Mouse (Mus musculus): Measurements from ENCODE around the gene Msrb3.

The Msrb3 gene

GRCm38 (mm10) chr10:120898785-120899762, at the start of gene Msrb3:
TSS of gene Msrb3 (minus strand) at chr10:120899101.
- peak; percentile 74 for DNase-seq (ENCODE audit: low read depth, low spot score)

- DNase-seq (ENCODE audit: low read depth, low spot score), result no peak
Observed at GRCm38 (mm10) chr10:120948461-120948860, 49.6 kb upstream of the Msrb3 start.

DNA sequence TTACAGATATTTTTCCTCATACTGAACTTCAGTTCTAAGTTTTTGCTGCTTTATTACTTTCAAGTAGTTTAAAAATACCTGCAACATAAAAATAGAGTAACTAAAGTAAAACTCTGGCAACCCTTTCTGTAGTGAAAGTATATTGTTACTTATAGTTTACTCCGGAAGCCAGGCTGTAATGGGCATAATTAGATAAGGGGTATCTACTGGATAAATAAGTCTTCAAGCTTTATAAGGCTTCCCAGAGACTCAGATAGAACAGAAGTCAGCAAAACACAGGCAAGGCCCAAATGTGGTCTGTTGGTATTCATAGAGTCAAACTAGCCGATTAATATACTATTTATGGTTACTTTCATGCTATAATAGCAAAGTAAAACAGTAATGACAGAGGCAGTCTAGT, 48.9 kb upstream of the Msrb3 start:
- no peak for DNase-seq (ENCODE audit: low read depth, low spot score)

GRCm38 (mm10) chr10:120946847-120947246, 47.9 kb upstream of the Msrb3 start:
- no peak for DNase-seq (ENCODE audit: low read depth, low spot score)

DNA sequence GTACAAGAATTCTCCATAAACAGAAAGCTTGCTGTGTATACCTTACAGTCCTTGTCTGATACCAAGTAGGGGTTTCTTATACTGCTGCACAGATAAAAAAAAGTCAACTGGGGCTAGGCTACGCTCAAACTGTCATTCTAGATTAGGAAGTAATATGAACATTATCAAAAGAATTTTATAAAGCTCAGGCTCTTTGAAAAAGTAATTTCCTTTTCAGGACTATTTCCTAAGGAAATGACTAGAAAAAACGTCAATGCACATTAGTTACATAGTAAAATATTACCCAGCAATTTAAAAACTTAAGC, 40.0 kb upstream of the Msrb3 start:
- no peak for DNase-seq (ENCODE audit: low read depth, low spot score)

GRCm38 (mm10) chr10:120938077-120938903, 39.4 kb upstream of the Msrb3 start:
- peak; percentile 75 for DNase-seq (ENCODE audit: low read depth, low spot score)

- peak; percentile 23 for DNase-seq (ENCODE audit: low read depth, low spot score)
Observed at GRCm38 (mm10) chr10:120929536-120929935, 30.6 kb upstream of the Msrb3 start.

- no peak for DNase-seq (ENCODE audit: low read depth, low spot score)
Observed at GRCm38 (mm10) chr10:120928183-120928582, 29.3 kb upstream of the Msrb3 start.

- peak; percentile 60 for DNase-seq (ENCODE audit: low read depth, low spot score)
Observed at GRCm38 (mm10) chr10:120926156-120926555, 27.3 kb upstream of the Msrb3 start.

DNA sequence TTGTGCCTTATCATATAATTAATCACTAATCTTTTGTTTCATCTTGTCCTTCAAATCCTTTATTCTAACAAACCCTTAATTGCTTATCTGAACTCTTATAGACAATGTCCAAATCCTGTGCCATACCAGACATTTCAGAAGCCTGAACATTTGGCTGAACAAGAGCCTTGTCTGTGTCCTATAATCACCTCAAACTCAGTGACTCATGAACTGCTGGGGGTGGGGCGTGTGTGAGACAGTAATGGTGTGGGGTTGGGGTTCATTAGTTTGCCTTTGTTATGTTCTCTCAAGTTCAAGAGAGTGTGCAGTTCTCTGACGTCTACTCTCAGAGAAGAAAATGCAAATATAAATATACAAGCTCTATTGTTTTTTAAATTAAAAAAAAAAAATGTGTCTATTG, 22.6 kb upstream of the Msrb3 start:
- no peak for DNase-seq (ENCODE audit: low read depth, low spot score)

DNA sequence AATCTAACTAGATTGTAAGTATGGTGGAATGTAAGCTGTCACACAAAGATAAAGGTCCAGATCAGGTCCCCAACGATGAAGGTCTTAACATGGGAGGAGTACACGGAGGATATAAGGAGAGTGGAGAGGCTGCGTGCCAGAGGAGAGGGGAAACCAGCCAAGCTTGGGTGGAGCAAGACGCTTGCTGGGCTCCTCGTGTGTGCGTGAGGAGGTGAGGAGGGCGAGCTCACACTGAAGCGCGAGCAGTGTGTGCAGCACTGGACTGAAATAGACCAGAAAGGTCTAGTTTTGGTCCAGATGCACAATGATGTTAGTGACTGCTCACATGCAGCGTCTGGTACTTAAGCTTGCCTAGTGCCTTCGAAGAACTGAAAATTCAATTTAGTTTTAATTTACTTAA, 21.7 kb upstream of the Msrb3 start:
- DNase-seq (ENCODE audit: low read depth, low spot score), result no peak

- peak; percentile 82 for DNase-seq (ENCODE audit: low read depth, low spot score)
Observed at GRCm38 (mm10) chr10:120916250-120916649, 17.3 kb upstream of the Msrb3 start.

- no peak for DNase-seq (ENCODE audit: low read depth, low spot score)
Observed at GRCm38 (mm10) chr10:120914948-120915631, 16.2 kb upstream of the Msrb3 start.

- no peak for DNase-seq (ENCODE audit: low read depth, low spot score)
Observed at GRCm38 (mm10) chr10:120914286-120914685, 15.4 kb upstream of the Msrb3 start.

- no peak for DNase-seq (ENCODE audit: low read depth, low spot score)
Observed at GRCm38 (mm10) chr10:120913796-120914195, 14.9 kb upstream of the Msrb3 start.

- peak; percentile 67 for DNase-seq (ENCODE audit: low read depth, low spot score)
Observed at GRCm38 (mm10) chr10:120911971-120912370, 13.1 kb upstream of the Msrb3 start.

GRCm38 (mm10) chr10:120908776-120909574, 10.1 kb upstream of the Msrb3 start:
- DNase-seq (ENCODE audit: low read depth, low spot score), result no peak

DNA sequence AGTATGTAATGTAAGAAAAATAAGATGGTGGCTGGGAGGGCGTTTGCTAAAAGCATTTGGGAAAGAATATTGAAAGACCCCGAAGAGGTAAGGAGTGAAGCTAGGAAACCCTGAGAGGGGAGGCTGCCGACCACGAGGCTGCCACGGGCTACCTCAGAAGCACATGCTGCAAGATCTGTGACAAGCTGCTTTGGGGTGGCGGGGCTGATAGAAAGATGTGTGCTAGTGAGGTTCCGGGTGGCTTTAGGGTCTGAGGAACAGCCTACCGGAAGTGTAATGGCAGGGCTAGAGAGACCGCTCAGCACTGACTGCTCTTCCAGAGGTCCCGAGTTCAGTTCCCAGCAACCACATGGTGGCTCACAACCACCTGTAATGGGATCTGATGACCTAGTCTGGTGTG, 5.8 kb upstream of the Msrb3 start:
- DNase-seq (ENCODE audit: low read depth, low spot score), result no peak

GRCm38 (mm10) chr10:120903843-120904468, 5.1 kb upstream of the Msrb3 start:
- peak; percentile 91 for DNase-seq (ENCODE audit: low read depth, low spot score)

DNA sequence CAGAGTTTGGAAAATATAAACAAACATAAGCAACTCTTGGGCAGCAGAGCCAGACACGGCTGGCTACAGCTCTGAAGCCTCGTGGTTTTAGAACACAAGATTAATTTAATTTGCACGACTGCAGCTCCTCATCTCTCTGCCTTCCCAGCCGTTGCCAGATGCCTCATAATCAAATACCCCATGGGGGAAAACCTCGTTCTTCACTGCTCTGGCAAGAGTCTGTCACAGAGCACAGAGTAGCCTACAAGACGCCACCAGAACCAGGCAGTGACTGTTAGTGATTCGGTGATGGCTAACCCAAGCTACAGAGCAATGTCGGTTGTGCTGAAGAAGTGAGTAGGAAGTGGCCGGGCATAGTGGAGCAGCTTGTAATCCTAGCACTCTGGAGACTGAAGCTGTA, 2.8 kb upstream of the Msrb3 start:
- no peak for DNase-seq (ENCODE audit: low read depth, low spot score)

GRCm38 (mm10) chr10:120900096-120900495, 1.2 kb upstream of the Msrb3 start:
- no peak for DNase-seq (ENCODE audit: low read depth, low spot score)

Measured in ZHBTc4 (cell line).